Mouse (Mus musculus): Measurements from ENCODE around the gene Mpst. TPM values are rescaled to one million over a fixed set of nuclear protein-coding genes. Genes with fewer than 3 reads are reported as not detected.
A peak's percentile ranks its signal among the peaks of the same experiment; 100 is the strongest.

Mpst gene
- polyA plus RNA-seq (2015; fragmentation: Nextera tagmentation; extraction: Ambion mirVana): 2.8 and 3.2 TPM in 2 replicates

DNA sequence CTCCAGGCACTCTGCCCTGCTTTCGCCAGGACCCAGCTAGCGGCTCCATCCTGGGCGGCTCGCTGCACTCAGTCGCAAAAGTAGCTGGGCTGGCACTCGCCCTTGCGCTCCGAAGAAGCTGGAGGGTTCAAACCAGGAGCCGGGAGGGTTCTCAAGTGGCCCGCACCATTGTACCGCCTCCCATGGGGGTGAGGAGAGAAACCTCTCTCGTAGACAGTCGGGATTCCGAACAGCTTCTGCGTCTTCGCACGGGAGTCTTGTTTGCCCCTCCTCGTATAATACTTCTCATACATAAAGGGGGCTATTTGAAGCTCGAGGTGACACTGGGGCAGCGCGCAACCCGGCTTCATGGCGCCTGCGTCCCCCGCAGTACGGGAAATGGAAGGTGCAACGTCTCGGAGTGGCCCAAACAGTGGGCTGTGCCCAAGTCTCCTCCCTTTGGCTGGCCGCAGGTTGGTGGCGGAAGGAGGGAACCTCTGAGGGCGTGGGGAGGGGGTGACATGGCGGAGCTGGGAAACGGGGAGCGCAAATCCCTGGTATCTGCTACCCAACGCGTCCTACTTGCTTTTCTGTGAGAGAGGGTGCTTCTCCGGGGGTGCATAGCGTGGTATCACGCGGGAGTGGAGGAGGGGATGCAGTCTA, at the start of gene Mpst:
TSS of gene Mpst (plus strand) at position 124 of the 642 bp plus-strand sequence.
- peak; percentile 76 for ATAC-seq
- H3K4me3 ChIP-seq (ENCODE audit: low read depth, low read length): peak within 1 kb of the TSS; percentile 62
- peaks cover 11% of the 10 kb centered on the region for H3K4me1 ChIP-seq (replicated peaks; ENCODE audit: control insufficient read depth, insufficient read depth, low read length)
- no peaks in the 10 kb centered on the region for H3K36me3 ChIP-seq (ENCODE audit: control insufficient read depth, insufficient read depth)
- 0% methylated on average over 40 of the region's 40 CpGs for WGBS
- no peak for TF ChIP-seq CTCF (IDR thresholded peaks at IDR 0.05; ENCODE audit: low read depth)
- peak within 1 kb of the TSS; percentile 79 for H3K9ac ChIP-seq (ENCODE audit: low read depth, low read length)
- H3K4me2 ChIP-seq (replicated peaks; ENCODE audit: low read depth): peak within 1 kb of the TSS; percentile 85
- H3K27me3 ChIP-seq (replicated peaks; ENCODE audit: control insufficient read depth, insufficient read depth, low read length): peaks cover 7% of the 10 kb centered on the region
- no peaks in the 10 kb centered on the region for H3K9me3 ChIP-seq (ENCODE audit: control insufficient read depth)
- peak within 1 kb of the TSS; percentile 92 for H3K27ac ChIP-seq (ENCODE audit: low read depth, low read length)

GRCm38 (mm10) chr15:78365916-78366315, 40.3 kb upstream of the Mpst start:
- H3K4me2 ChIP-seq (replicated peaks; ENCODE audit: low read depth): no peak overlapping the region
- 12% methylated on average over 2 of the region's 2 CpGs for WGBS
- no peak overlapping the region for H3K4me3 ChIP-seq (ENCODE audit: low read depth, low read length)
- TF ChIP-seq CTCF (IDR thresholded peaks at IDR 0.05; ENCODE audit: low read depth): no peak
- H3K9me3 ChIP-seq (ENCODE audit: control insufficient read depth): peaks cover 15% of the 10 kb centered on the region
- H3K27me3 ChIP-seq (replicated peaks; ENCODE audit: control insufficient read depth, insufficient read depth, low read length): peaks cover 78% of the 10 kb centered on the region
- 0 out of 2 replicates have a peak, but pooled peaks have one; percentile 38 for ATAC-seq
- no peak overlapping the region for H3K9ac ChIP-seq (ENCODE audit: low read depth, low read length)
- H3K4me1 ChIP-seq (replicated peaks; ENCODE audit: control insufficient read depth, insufficient read depth, low read length): no peaks in the 10 kb centered on the region; the same call in 1 of the 2 replicates
- H3K36me3 ChIP-seq (ENCODE audit: control insufficient read depth, insufficient read depth): no peaks in the 10 kb centered on the region
- H3K27ac ChIP-seq (ENCODE audit: low read depth, low read length): no peak overlapping the region

DNA sequence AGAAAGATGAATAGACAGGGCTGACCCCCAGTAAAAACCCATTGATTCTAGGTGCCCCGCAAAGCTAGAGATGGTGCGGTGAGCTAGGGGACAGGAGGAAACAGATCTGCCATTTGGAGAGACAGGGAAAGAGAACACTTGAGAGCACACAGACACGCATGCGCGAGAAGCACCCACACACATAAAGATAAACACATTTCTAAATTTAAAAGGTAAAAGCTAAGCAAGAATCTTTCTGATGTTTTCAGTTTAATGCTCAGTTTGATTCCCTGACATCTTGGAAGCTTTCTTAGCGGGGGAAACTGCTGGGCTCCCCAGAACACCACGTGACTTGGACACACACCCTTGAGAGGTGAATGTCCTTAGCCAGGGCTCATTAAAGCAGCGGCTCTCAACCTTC, 39.3 kb upstream of the Mpst start:
- Histone ChIP-seq H3K9ac (ENCODE audit: low read depth, low read length) (no peak overlapping the region), H3K9me3 (ENCODE audit: control insufficient read depth) (peaks cover 14% of the 10 kb centered on the region), H3K4me1 (replicated peaks; ENCODE audit: control insufficient read depth, insufficient read depth, low read length) (no peaks in the 10 kb centered on the region; the same call in 1 of the 2 replicates), H3K27ac (ENCODE audit: low read depth, low read length) (no peak overlapping the region), H3K27me3 (replicated peaks; ENCODE audit: control insufficient read depth, insufficient read depth, low read length) (peaks cover 80% of the 10 kb centered on the region), H3K4me3 (ENCODE audit: low read depth, low read length) (no peak overlapping the region), H3K36me3 (ENCODE audit: control insufficient read depth, insufficient read depth) (no peaks in the 10 kb centered on the region), H3K4me2 (replicated peaks; ENCODE audit: low read depth) (no peak overlapping the region)
- 53% methylated on average over 8 of the region's 8 CpGs for WGBS
- TF ChIP-seq CTCF (IDR thresholded peaks at IDR 0.05; ENCODE audit: low read depth): no peak
- ATAC-seq: no peak

DNA sequence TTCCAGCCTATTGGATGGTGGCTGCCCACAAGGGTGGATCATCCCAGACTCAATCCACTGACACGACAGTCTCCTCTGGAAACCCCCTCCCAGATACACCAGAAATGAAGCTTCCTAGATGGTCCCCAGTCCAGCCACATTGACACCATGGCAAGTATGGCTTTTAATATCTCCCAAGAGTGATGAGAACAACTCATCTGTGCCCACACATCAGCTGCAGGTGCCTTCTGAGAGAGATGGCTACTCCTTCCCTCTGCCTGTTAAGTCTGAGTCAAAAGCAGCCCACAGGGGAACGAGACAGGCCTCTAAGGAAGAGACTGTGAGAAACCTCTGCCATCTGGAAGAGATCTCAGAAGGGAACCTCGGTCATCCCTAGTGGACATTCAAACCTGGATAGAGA, 38.4 kb upstream of the Mpst start:
- WGBS: 66% methylated on average over 3 of the region's 3 CpGs
- ATAC-seq: no peak
- no peak overlapping the region for H3K4me3 ChIP-seq (ENCODE audit: low read depth, low read length)
- no peak for TF ChIP-seq CTCF (IDR thresholded peaks at IDR 0.05; ENCODE audit: low read depth)
- H3K27me3 ChIP-seq (replicated peaks; ENCODE audit: control insufficient read depth, insufficient read depth, low read length): peaks cover 78% of the 10 kb centered on the region
- H3K36me3 ChIP-seq (ENCODE audit: control insufficient read depth, insufficient read depth): no peaks in the 10 kb centered on the region
- H3K4me1 ChIP-seq (replicated peaks; ENCODE audit: control insufficient read depth, insufficient read depth, low read length): no peaks in the 10 kb centered on the region; the same call in 1 of the 2 replicates
- no peak overlapping the region for H3K4me2 ChIP-seq (replicated peaks; ENCODE audit: low read depth)
- H3K9ac ChIP-seq (ENCODE audit: low read depth, low read length): no peak overlapping the region
- no peak overlapping the region for H3K27ac ChIP-seq (ENCODE audit: low read depth, low read length)
- H3K9me3 ChIP-seq (ENCODE audit: control insufficient read depth): 0 out of 2 replicates have a peak, but pooled peaks cover 5% of the 10 kb centered on the region

GRCm38 (mm10) chr15:78368926-78369346, 37.3 kb upstream of the Mpst start:
- no peak overlapping the region for H3K4me3 ChIP-seq (ENCODE audit: low read depth, low read length)
- H3K27ac ChIP-seq (ENCODE audit: low read depth, low read length): no peak overlapping the region
- peak; percentile 52; the same call in 1 of the 2 replicates for ATAC-seq
- no peak overlapping the region for H3K4me2 ChIP-seq (replicated peaks; ENCODE audit: low read depth)
- peak; percentile 78 for TF ChIP-seq CTCF (IDR thresholded peaks at IDR 0.05; ENCODE audit: low read depth)
- H3K4me1 ChIP-seq (replicated peaks; ENCODE audit: control insufficient read depth, insufficient read depth, low read length): no peaks in the 10 kb centered on the region; the same call in 1 of the 2 replicates
- WGBS: 3% methylated on average over 8 of the region's 8 CpGs
- H3K9me3 ChIP-seq (ENCODE audit: control insufficient read depth): 0 out of 2 replicates have a peak, but pooled peaks cover 3% of the 10 kb centered on the region
- H3K36me3 ChIP-seq (ENCODE audit: control insufficient read depth, insufficient read depth): no peaks in the 10 kb centered on the region
- H3K9ac ChIP-seq (ENCODE audit: low read depth, low read length): no peak overlapping the region
- peaks cover 76% of the 10 kb centered on the region for H3K27me3 ChIP-seq (replicated peaks; ENCODE audit: control insufficient read depth, insufficient read depth, low read length)

DNA sequence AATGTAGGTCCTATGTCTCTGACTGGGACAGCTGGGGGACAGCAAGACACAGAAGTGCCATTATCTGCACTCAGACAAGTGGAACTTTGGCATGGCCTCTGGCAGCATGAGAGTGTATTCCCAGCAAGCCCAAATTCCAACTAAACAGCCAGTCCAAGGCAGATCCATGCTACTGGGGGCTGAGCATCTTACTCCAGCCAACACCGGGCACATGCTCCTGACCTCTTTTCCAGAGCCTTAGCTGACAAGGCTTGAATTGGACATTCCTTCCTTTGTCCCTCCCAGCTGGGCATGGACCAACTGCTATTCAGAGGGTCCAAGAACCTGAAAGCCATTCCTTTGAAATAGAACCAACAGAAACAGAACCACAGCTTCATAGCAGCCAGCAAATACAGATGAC, 36.6 kb upstream of the Mpst start:
- H3K9me3 ChIP-seq (ENCODE audit: control insufficient read depth): 0 out of 2 replicates have a peak, but pooled peaks cover 3% of the 10 kb centered on the region
- no peak overlapping the region for H3K27ac ChIP-seq (ENCODE audit: low read depth, low read length)
- peaks cover 75% of the 10 kb centered on the region for H3K27me3 ChIP-seq (replicated peaks; ENCODE audit: control insufficient read depth, insufficient read depth, low read length)
- WGBS: 75% methylated on average over 1 of the region's 1 CpGs
- H3K36me3 ChIP-seq (ENCODE audit: control insufficient read depth, insufficient read depth): no peaks in the 10 kb centered on the region
- H3K4me2 ChIP-seq (replicated peaks; ENCODE audit: low read depth): no peak overlapping the region
- no peak overlapping the region for H3K9ac ChIP-seq (ENCODE audit: low read depth, low read length)
- ATAC-seq: no peak
- H3K4me1 ChIP-seq (replicated peaks; ENCODE audit: control insufficient read depth, insufficient read depth, low read length): no peaks in the 10 kb centered on the region; the same call in 1 of the 2 replicates
- no peak for TF ChIP-seq CTCF (IDR thresholded peaks at IDR 0.05; ENCODE audit: low read depth)
- H3K4me3 ChIP-seq (ENCODE audit: low read depth, low read length): no peak overlapping the region

Measured in intestine, postnatal 0 days (tissue).